Mouse (Mus musculus) liver, embryonic 15.5 days (tissue): ENCODE data around the gene Spata4. TPM values are rescaled to one million over a fixed set of nuclear protein-coding genes. Genes with fewer than 3 reads are reported as not detected.
"Not testable (repeated sequence)": the region's sequence is repeated elsewhere in the genome, so short reads cannot be mapped to it uniquely, and the experiment has no call there.

ENCODE experiments used
- ATAC-seq: fragments of 200-750 bp; cut with Nextera tagmentation; 2 replicates; pipeline ENCODE4 v1.8.0; 2017; ENCODE audit warnings: moderate number of reproducible peaks, mild to moderate bottlenecking, moderate library complexity; ENCODE audit not compliant: insufficient read depth
- H3K27ac ChIP-seq: fragments of 300-500 bp; sonication (generic); replicated peaks from 2 replicates; pipeline ENCODE4 v1.5.1; 2015; ENCODE audit warnings: mild to moderate bottlenecking, inconsistent platforms
- H3K27me3 ChIP-seq: fragments of 300-500 bp; sonication (generic); 2 replicates; pipeline ENCODE4 v1.6.1; 2015; ENCODE audit warnings: mild to moderate bottlenecking, inconsistent platforms
- H3K36me3 ChIP-seq: fragments of 300-500 bp; sonication (generic); replicated peaks from 2 replicates; pipeline ENCODE4 v1.6.1; 2015; ENCODE audit warnings: moderate library complexity, mild to moderate bottlenecking, inconsistent platforms
- H3K4me1 ChIP-seq: fragments of 300-500 bp; sonication (generic); replicated peaks from 2 replicates; pipeline ENCODE4 v1.6.1; 2015; ENCODE audit warnings: inconsistent platforms
- H3K4me2 ChIP-seq: fragments of 300-500 bp; sonication (generic); 2 replicates; pipeline ENCODE4 v1.6.1; 2015; ENCODE audit warnings: moderate library complexity, mild to moderate bottlenecking, inconsistent platforms
- H3K4me3 ChIP-seq: fragments of 300-500 bp; sonication (generic); replicated peaks from 2 replicates; pipeline ENCODE4 v1.5.1; 2015; ENCODE audit warnings: mild to moderate bottlenecking, inconsistent platforms
- H3K9ac ChIP-seq: fragments of 300-500 bp; sonication (generic); 2 replicates; pipeline ENCODE4 v1.6.1; 2015; ENCODE audit warnings: moderate library complexity, mild to moderate bottlenecking, inconsistent platforms
- H3K9me3 ChIP-seq: fragments of 300-500 bp; sonication (generic); replicated peaks from 2 replicates; pipeline ENCODE4 v1.6.1; 2016; ENCODE audit warnings: inconsistent platforms
- WGBS: fragments of 180-500 bp; shearing (Covaris S2); methylation state at CpG from one replicate; pipeline ENCODE4 v1.1.7; 2015; ENCODE audit warnings: mixed read lengths; ENCODE audit not compliant: insufficient replicate concordance; 5-methylcytosine and 5-hydroxymethylcytosine counted together
- polyA plus RNA-seq: library from polyadenylated mRNA; unstranded; fragments of >200 nt; fragmentation: Nextera tagmentation; extraction: Ambion mirVana; gene quantifications from 2 replicates; pipeline ENCODE4 v1.2.1, GENCODE M21; 2015

The Spata4 gene
- polyA plus RNA-seq, 1 experiment from 2014 or later: not detected

DNA sequence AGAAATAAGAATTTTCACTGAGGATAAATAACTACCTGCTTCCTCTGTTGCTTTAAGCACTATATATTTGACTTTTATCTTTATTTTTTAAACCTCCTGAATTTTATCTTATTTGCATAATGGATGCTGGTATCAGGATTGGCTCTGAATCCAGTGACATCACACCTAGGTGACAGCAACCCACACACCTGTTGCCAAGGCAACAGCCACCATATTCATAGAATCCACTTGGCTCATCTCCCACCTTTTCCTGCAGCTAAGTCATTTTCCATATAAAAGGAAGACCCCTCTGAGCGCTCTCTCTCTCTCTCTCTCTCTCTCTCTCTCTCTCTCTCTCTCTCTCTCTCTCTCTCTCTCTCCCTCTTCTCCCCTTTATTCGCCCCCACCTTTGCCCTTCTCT, 3.6 kb upstream of the Spata4 start:
- Histone ChIP-seq H3K4me3 (no peak overlapping the region), H3K4me2 (no peak overlapping the region), H3K9me3 (no peaks in the 10 kb centered on the region), H3K4me1 (0 out of 2 replicates have a peak, but pooled peaks cover 6% of the 10 kb centered on the region), H3K9ac (no peak overlapping the region), H3K27ac (no peak overlapping the region), H3K36me3 (no peaks in the 10 kb centered on the region), H3K27me3 (no peaks in the 10 kb centered on the region)
- WGBS: 80% methylated on average over 2 of the region's 2 CpGs
- ATAC-seq: no peak

DNA sequence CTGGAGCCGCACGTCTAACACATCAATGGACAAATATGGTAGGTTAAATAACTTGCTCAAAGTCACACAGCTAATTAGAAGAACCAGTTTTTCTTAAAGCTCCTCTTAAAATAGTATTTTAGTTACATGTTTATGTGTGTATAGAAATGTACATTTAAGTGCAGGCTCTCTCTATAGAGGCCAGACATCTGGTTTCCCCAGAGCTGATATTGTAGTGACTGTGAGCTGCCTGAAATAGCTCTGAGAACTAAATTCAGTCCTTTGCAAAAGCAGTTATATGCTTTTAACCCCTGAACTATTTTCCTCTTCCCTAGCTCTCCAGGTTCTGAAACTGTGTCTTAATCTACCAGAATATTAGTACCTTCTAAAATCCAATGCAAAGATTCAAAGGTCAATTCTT, 3.2 kb upstream of the Spata4 start:
- ATAC-seq: no peak

DNA sequence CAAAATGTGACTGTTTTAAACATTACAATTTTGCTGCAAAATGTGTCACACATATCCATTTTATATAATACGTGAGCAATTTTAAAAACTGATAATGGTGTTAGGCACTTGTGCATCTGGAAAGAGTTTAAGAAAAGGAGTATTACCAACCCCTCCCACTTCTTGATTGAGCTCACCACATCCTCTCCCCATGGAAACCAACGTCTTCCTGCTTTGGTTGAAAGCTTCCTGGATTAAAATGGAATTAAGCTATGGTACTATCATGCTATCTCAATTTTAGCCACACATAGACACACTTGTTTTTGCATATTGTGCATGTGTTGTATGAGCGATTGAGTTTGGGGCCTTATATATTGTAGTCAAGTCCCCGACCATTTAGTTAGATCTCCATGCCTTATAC, 2.9 kb downstream of the Spata4 start:
- no peaks in the 10 kb centered on the region for H3K36me3 ChIP-seq
- H3K4me3 ChIP-seq: no peak overlapping the region
- H3K9ac ChIP-seq: no peak overlapping the region
- no peak overlapping the region for H3K4me2 ChIP-seq
- ATAC-seq: no peak
- H3K9me3 ChIP-seq: no peaks in the 10 kb centered on the region
- no peak overlapping the region for H3K27ac ChIP-seq
- no peaks in the 10 kb centered on the region for H3K27me3 ChIP-seq
- WGBS: 47% methylated on average over 4 of the region's 4 CpGs
- H3K4me1 ChIP-seq: 0 out of 2 replicates have a peak, but pooled peaks cover 6% of the 10 kb centered on the region

More for the DNA sequence above, 3.2 kb upstream of the Spata4 start:
- 89% methylated on average over 2 of the region's 2 CpGs for WGBS
- Histone ChIP-seq H3K9me3 (no peaks in the 10 kb centered on the region), H3K4me2 (no peak overlapping the region), H3K27ac (no peak overlapping the region), H3K4me1 (0 out of 2 replicates have a peak, but pooled peaks cover 6% of the 10 kb centered on the region), H3K9ac (no peak overlapping the region), H3K4me3 (no peak overlapping the region), H3K36me3 (no peaks in the 10 kb centered on the region), H3K27me3 (no peaks in the 10 kb centered on the region)

DNA sequence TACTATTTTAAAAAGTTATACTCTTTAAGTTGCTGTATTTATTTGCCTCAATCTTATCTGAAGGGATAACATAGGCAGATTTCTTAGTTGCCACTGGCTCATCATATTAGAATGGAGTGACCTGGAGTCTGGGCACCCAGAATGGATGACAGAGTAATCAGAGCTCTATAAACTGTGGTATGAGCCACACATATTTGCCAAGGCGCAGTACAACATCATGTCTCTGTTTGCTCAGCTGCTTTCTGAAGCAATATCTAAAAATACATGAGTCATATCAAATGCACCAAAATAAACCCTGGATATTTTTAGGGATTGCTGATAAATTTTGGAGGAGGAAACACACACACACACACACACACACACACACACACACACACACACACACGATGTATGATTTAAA, 8.8 kb downstream of the Spata4 start:
- no peak overlapping the region for H3K27ac ChIP-seq
- 70% methylated on average over 2 of the region's 2 CpGs for WGBS
- no peaks in the 10 kb centered on the region for H3K27me3 ChIP-seq
- H3K4me1 ChIP-seq: no peaks in the 10 kb centered on the region
- H3K9me3 ChIP-seq: no peaks in the 10 kb centered on the region
- ATAC-seq: no peak
- no peaks in the 10 kb centered on the region for H3K36me3 ChIP-seq
- H3K4me2 ChIP-seq: no peak overlapping the region
- H3K9ac ChIP-seq: no peak overlapping the region
- no peak overlapping the region for H3K4me3 ChIP-seq

DNA sequence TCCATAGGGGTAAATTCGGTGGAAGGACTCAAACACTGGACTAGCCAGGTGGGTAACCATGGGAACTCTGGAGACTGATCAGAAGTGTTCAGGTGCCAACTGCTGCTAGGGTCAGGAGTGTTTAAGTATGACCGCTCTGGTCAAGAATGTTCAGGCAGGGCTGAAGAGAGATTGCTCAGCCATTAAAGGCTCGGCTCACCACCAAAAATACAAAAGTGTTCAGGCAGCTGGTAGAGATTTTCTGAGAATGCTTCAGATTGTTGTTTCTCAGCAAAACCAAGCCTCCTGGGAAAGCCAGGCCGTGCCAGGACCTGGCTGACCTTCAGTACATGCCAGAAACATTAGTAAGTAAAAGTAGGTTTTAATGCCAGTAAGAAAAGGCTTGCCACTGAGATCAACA, 9.7 kb downstream of the Spata4 start:
- Histone ChIP-seq H3K4me1 (no peaks in the 10 kb centered on the region), H3K4me3 (no peak overlapping the region), H3K9me3 (no peaks in the 10 kb centered on the region), H3K27me3 (no peaks in the 10 kb centered on the region), H3K4me2 (no peak overlapping the region), H3K27ac (no peak overlapping the region), H3K36me3 (no peaks in the 10 kb centered on the region), H3K9ac (no peak overlapping the region)
- no peak for ATAC-seq
- 58% methylated on average over 4 of the region's 4 CpGs for WGBS

DNA sequence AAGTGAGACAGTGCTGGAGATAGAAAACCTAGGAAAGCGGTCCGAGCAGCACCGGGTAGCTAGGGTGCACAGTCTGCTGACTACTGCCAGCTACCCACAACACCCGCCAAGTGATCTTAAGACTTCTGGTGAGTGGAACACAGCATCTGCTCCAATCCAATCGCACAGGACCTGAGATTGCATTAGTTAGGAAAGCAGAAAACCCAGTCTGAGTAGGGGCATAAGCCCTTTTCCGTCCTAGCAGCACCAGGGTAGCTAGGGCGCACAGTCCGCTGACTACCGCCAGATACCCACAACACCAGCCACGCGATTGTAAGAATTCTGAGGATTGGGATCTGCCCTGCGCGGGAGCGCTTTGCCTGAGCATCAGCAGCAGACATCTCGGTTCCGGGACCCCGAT, 16.1 kb downstream of the Spata4 start:
- H3K36me3 ChIP-seq, ATAC-seq, H3K4me1 ChIP-seq, H3K9ac ChIP-seq, H3K4me3 ChIP-seq, H3K9me3 ChIP-seq, H3K27me3 ChIP-seq, H3K4me2 ChIP-seq, H3K27ac ChIP-seq: not testable (repeated sequence)
- 74% methylated on average over 17 of the region's 17 CpGs for WGBS

DNA sequence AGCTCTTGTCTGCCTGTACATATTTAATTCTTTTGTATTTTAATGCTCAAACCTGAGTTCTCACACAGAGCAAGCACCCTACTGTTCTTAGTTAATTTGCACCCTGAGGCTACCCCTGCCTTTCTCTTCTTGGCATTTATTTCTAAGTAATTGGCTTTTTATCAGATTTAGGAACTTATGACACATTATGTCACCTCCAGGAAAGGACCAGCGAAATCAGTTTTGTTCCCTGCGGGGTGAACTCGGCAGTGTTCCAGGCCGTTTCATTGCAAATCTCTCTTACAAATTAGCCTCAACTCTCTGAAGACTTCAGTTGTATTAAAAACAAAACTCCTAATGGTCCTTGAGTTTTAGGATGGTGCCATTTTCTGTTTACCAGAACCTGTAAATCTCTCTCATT, 38.1 kb downstream of the Spata4 start:
- Histone ChIP-seq H3K36me3 (no peaks in the 10 kb centered on the region), H3K27me3 (no peaks in the 10 kb centered on the region), H3K27ac (no peak overlapping the region), H3K4me2 (no peak overlapping the region), H3K9ac (no peak overlapping the region), H3K9me3 (no peaks in the 10 kb centered on the region), H3K4me3 (no peak overlapping the region), H3K4me1 (no peaks in the 10 kb centered on the region)
- 68% methylated on average over 4 of the region's 4 CpGs for WGBS
- ATAC-seq: no peak

Other genes starting within 250 kb of the Spata4 start
- gene Asb5, start 71.2 kb upstream of the Spata4 start, polyA plus RNA-seq: 1.3 and 2.4 TPM in 2 replicates
- gene Spcs3, start 70.8 kb upstream of the Spata4 start, polyA plus RNA-seq: 57.2 and 60.2 TPM in 2 replicates